Mouse (Mus musculus) right cerebral cortex, adult 18-20 months (tissue): Measurements from ENCODE around the gene Myb.
A peak's percentile ranks its signal among the peaks of the same experiment; 100 is the strongest.
"Not testable (repeated sequence)": the region's sequence is repeated elsewhere in the genome, so short reads cannot be mapped to it uniquely, and the experiment has no call there.

Source experiments
- DNase-seq: peaks from one replicate; pipeline ENCODE4 v3.0.0; 2022; ENCODE audit warnings: mixed read lengths

Gene Myb

DNA sequence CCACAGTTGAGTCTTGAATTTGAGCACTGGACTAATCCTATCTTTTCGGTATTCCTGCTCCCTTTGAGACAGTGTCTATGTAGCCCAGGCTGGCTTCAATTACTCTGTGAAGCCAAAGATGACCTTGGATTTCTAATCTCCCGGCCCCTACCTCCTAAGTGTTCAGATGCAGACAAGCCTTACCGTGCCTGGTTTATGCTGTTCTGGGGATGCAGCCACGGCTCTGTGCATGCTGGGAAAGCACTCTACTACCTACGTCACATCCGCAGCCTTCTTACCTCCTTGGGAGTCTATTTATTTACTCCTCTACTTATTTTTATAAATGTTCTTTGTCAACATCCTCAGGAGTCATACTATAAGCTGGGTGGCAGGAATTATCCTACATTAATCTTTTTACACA, 7.1 kb upstream of the Myb start:
- no peak for DNase-seq

DNA sequence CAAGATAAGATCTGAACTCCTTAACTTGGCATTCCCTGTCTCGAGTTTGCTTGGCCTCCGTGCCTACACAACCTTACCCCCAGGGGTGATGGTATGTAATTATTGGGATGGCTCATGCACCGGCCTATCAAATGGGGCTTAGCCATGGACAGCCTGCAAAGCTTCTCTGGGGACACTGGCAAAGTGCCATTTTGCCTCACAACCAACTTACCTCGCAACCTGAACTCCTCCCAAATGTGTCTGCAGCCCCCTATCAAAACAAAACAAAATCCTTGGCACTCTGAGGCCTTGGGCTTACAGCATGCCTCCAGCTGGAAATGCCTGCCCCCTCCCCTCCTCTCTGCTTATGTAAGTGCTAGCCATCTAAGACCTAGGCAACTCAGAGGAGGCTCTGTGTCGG, 6.4 kb upstream of the Myb start:
- no peak for DNase-seq

DNA sequence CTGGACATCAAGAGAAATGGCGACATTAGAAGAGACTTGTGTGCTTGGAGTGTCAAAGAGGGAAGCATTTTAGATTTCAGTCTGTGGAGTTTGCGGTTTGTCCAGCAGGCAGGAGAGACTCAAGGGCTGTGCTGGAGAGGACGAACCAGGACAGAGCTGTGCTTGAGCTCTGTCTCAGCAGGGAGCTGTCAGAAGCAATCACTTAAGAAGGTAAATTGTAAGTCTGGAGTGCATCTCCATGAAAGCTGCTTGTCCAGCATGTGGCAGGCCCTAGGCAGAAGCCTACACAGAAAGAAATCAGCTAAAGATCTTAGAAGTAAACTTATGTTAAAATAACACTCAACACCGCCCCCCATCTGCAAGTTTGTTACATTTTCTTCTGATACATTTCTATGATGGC, 4.6 kb upstream of the Myb start:
- DNase-seq, result no peak

DNA sequence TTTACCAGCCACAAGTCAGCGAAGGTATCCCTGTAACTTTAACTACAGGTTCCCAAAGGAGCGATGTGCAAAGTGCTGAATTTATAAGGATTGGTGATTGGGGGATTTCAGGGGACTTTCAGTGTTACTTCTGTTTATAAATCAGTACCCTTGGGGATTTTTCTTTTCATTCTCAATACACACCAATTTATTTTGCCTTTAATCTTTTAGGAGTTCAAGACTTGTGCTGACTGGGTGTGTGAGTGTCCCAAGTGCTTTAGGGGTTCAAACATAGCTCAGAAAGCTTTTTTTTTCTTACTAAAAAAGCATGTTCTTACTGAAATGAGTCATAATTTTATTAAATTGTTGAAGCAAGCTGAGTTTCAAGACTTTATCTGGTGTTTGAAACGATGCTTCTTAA, 1.3 kb upstream of the Myb start:
- no peak for DNase-seq

DNA sequence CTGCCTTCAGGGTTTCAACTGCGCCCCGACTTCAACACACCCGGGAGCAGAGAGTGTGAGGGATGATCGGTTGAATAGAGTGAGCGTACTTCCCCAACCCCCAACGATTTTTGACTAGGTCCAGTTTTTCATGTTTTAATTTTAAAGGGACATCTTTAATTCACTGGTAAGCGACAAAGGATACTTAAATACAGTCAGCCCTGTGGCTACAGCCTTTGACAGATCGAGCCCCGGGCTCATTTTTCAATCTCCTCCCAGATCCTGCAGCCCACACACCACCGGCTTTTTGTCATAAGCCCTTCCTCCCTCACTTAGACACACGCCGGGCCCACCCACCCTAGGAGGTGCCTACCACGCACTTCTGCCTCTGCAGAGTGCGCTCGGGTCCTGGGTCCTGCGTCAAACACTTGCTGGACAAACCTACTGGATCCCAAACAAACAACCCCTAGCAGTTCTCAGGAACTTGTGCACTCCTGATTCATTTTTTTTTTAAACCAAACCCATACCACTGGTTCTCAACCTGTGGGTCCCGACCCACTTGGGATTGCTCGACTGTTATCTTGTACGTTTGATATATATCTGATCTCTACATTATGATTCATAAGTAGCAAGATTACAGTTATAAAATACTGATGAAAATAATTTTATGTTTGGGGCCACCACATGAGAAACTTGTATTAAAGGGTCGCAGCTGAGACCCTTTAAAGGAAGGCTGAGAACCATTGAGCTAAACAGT, 743 bp upstream of the Myb start:
- no peak for DNase-seq

DNA sequence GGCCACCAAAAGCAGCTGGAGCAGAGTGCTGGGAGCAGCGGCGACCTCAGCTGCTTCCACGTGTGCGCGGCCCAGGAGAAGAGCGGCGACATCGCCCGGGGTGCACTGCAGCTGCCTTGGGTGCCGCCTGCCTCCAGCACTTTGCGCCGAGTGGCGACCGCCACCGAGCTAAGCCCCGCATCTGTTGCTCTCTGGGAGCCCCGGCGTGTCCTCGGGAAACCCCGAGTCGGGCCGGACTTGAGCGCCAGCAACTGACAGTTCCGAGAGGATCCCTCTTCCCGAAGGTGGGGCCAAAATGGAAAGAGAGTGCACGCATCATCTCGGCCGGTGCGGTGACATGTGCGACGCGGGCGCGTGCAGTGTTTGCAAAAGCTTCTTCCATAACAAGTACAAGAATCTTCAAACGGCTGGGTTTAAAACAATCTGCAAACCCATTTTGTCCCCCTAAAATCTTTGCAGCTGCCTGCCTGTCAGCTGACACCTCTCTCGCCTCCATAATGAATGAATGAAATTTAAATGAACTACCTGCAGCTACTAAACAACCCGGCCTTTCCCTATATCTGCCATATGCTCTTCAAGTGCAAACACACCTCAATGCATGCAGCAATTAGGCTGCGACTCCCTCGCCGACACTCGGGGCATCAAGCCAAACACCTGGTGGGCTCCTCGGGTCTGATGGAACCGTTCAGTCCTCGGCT, 938 bp downstream of the Myb start:
- peak; percentile 7 for DNase-seq

DNA sequence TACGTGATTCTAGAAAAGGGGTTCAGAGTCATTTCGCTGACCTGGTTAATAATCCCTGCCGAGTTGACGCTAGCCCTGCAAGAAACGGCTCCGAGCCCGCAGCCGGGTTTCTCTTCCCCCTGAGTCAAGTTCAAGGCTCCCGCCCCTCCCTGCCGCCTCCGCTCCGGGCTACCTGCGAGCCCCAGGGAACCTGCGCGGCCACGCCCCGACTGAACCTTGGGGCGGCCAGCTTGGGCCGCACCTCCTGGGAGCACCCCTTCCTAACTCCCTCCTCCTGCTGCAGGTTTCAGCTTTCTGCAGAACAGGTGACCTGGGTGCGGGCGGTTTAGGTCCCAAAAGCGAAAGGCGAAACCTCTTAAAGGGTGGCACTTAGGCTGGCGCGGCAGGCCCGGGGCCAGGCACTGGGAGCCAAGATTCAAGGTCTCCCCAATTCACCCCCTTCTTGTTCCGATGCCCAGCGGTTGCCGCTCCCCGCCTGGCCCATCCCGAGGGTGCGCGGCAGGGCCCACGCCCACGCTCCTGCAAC, 1.8 kb downstream of the Myb start:
- DNase-seq, result no peak

DNA sequence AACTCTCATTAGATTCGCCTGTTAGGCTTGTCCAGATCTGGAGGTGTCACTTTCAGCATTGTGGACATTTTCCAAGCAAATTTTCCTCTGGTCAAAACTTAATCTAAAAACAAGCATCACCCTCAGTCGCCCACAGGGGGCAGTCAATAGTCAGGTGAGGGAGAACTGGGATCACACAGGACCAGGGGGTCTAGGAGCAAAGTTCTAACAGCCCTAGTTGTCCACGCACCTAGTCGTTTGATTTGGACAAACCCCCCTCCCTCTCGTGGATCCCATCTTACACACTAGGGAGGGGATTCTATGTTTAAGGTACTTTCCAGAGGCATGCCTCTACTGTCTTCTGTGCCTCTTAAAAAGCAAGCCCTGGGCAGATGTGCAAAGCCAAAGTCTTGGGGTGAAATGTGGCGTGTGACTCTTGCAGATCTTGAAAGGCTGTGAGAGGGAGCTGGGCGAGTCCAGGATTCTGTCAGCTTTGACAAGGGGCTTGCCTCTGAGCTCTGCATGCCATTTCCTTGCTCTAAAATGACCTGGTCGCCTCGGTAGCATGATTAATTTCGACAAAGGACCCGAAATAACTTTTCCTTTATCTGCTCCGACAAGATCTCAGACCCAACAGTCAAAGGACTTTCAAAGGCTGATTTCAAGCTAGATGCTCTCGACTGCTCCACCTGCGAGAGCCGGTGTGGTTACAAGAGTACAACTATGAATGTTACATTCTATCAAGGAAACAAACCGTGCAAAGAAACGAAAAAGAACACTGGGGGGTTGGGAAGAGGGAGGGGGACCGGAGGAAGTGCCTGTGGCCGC, 2.5 kb downstream of the Myb start:
- peak; percentile 11 for DNase-seq

DNA sequence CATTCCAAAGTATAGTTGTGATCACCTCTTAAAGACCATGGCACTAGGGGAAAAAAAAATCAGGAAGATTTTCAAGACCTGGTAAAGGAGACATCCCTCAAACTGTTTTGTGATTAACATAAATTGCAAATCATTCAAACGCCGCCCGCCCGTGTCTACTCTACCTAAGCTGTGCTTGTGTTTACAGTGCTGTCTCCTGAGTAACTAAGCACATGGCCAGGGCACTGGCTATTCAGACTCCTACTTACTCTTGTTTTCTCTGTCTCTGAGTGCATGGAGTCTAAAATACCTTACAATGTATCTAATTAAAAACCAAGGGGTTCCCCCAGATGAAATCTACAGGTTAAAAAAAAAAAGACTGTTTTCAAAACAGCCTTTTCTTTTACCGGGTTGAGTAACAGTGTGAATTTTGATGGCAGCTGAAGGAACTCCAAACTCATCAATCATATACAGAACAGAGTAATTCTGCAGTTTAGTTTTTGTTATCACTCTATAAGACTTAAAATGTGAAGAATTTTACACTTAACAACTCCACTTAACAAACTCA, 3.8 kb downstream of the Myb start:
- no peak for DNase-seq

DNA sequence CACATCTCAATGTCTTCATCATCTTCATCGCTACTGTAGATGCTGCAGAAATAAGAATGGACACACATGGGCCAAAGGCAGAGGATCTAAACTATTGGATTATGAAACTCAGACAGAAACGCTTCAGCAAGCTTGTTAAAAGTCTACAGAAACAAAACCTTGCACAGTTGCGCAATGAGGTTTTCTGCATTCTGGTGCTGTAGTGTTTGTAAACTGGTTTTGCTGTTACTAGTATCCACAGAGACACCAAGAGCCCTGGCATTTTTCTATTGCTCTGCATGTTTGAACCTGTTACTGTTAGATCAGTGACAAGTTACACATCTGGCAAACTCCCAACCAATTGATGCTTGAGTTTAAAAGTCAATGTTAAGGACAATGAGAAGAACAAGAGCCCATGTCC, 4.4 kb downstream of the Myb start:
- DNase-seq, result no peak

DNA sequence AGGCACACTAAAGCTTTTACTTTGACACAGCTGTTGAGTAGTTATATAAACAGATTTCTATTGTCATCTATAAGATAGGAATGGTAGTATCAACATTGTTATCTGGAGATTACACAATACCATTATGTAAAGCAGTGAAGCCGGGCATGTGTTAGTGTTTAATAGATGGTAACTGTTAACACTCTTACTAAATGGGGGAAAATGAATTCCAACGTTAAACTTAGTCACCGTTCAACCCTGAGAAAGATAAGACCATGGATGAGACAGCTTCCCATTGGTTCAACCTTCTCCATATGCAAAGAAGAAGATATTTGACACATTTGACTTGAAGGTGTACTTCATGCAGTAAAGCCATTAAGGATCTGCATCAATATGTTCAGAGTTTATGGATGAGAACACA, 5.9 kb downstream of the Myb start:
- DNase-seq, result no peak

DNA sequence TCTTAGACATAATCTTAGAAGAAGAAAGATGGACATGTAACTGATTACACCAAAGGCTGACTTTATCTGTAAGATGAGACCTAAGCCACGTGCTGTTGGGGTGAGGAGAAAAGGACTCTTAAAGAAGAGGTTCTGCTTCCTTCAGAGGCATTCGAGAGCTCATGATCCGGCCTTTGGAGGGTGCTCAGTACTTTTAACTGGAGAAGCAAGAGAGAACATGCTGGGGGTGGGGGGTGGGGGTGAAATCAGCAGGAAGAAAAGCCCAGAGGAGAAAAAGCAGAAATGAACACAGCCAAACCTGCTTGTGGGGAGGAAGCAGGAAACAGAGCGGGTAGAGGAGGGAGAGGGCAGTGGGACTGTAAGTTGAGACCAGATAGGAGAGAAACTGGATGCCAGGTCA, 7.4 kb downstream of the Myb start:
- DNase-seq, result no peak

DNA sequence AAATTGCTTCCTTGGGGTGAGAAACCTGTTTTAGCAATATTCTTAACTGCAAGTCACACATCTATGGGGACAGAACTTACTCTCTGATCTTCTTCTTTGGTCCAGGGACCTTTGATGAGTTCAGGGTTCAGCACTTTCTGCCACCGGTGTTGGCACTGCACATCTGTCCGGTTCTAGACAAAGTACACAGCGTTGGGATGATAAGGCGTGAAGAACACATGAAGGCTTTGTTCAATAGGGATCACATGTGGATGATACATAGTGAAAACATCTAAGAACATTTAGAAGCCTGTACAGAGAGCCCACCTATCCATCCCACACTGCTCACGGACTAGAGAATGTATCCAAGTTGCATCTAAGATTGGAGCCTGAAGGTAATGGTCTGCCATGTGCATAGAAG, 8.0 kb downstream of the Myb start:
- DNase-seq, result no peak

DNA sequence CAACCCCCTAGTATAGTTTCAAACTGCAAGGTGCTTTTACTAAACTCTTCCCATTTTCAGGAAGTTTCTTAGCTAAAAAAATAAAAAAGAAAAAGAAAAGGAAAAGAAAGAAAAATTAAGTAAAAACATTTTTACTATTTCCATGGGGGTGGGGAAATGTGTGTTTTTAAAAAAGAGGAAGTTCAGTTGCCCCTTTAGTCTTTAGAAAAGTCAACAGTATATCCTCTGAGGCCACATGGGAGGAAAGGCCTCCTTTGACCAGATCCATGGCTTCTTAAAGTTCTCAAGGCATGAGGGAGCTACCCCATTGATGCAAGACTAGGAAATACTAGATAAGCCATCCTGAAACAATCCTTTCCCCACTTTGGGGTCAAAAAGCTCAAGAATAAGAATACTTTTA, 9.5 kb downstream of the Myb start:
- no peak for DNase-seq

DNA sequence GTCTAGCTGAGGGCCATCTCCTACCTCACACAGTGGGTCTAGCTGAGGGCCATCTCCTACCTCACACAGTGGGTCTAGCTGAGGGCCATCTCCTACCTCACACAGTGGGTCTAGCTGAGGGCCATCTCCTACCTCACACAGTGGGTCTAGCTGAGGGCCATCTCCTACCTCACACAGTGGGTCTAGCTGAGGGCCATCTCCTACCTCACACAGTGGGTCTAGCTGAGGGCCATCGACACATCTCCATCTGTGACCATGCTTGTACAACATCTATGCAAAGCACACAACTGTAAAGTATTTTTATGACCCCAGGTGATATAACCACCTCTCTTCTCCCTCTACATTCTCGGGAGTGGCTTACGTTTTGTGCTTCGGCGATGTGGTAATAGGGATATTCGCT, 10.8 kb downstream of the Myb start:
- not testable (repeated sequence) for DNase-seq

DNA sequence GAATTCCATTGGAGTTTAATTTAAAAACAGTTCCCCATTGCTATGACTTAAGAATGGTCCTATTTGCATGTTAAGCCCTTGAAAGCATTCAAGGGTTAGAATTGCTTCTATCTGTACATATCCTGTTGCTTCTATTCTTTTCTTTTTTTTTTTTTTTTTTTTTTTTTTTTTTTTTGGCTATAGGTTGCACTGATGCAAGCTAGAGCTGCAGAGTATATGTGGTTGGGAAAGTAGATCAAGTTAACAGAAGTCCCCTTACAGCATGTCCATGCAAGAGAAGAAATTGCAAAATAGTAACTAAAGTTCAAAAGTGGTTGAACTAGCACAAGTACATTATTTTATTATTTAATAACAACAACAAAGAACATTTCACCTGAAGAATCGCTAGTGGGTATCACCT, 14.1 kb downstream of the Myb start:
- DNase-seq, result no peak

DNA sequence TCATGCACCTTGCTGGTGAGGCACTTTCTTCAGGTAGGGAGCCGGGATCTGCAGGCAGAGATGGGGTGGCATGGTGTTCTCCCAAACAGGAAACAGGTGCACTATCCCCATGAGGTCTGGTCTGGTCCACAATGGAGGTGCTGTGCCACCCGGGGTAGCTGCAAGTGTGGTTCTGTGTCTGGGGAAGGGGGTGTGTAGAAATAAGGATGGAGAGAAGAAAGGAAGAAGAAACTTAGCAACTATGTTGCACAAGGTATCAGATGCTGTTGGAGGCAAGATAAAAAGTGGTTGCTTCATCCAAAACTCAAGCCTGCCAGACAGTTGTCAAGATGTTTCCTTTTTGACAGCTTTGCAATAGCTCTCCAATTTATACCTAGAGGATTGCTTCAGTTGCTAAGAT, 14.5 kb downstream of the Myb start:
- no peak for DNase-seq

DNA sequence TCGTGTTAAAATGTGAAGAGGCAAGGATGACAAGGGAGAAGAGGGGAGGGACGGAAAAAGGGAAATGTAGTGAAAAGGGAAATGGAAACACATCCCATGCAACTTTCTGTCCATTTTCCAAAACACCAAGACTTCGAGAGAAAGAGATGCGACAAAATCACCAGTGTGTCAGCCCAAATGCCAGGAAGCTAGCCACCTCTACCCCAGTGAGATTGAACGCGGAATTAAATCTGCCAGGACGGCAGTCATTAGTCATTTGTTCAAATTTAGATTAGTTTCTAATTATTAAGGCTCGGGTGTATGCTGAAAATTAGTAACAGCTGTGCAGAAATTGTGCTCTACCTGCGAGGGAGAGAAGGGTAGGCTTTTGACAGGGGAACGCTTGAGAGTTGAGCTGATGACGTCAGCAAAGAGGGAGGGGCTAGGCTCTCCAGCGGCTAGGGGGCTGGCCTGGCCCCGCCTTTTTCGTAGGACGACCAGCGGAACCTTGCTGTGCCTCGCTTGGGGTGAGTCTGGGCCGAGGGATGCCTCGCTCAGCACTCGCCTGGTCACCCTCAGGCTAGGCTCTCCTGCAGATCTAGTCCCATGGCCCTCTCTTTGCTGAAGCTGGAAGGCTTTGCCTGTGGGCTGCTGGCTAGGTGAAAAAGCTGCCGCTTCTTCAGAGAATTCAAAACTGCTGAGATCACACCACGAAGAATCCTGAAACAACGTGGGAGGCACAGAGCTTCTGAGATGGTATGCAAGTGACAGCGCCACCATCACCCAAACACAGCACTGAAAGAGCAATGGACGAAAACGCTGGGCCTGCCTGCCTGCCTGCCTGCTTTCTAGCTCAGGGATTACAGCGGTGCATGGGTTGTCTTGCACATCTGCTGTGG, 15.9 kb downstream of the Myb start:
- DNase-seq, result peak; percentile 85

DNA sequence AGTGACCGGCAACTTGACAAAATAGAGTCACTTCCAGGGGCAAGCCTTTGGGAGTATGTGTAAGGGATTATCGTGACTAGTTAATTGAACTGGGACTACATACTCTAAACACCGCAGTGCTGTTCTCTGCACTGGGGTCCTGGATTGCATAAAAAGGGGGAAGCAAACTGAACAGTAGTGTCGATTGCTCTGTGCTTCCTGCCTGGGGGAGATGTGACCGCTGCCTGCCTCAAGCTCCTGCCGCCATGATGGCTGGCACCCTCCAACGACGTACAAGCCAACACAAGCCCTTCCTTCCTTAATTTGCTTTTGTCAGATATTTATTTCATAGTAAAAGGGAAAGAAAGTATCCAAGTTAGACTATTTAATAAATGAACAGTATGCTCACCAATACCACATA, 25.5 kb downstream of the Myb start:
- no peak for DNase-seq

DNA sequence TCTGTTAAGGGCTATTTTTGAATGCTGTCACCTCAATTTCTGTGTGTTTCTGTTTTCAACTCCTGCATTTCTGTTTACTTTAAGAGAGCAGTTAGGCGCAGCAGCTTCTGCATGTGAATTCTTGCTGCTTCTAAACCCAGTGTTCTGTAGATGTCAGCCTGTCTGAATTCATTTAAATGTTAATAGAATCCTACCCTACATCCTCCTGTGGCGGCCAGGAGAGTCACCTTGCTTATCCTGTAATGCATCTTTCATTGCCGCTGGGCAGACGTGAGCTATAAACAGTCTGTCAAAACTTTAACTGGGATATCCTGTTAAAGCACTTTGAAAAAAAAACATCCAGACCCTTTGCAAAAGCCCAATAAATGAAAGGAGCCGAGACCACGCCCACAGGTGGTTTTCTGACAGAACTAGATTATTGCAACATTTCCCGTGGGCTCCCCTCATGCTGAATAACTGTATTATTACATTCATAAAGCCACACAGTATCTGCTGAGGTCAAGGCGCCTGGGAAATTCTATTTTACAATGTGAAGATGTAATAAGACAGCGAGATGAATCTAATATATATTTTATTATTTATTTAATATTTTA, 29.8 kb downstream of the Myb start:
- no peak for DNase-seq

DNA sequence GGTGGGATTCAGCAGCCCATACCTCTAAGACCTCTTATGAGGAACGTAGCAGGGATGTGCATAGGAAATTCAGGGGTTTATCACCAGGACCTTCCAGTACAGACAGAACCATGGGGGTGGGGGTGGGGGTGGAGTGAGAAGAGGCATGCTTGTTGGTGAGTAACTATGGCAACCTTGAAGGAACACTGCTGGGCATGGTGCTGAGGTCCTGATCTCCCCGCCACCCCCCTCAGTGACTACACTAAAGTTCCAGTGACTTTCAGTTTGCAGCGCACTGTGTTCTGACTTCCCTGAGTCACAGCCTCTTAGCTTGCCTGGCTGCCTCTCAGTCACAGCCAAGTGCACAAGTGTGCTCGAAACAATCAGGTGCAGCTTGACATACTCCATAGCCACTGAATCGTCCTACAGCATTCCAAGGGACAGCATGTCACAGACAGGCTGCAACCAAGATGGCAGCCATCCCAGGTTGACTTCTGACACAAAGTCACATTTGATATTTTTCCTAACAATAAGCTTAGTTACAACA, 32.6 kb downstream of the Myb start:
- DNase-seq, result no peak

DNA sequence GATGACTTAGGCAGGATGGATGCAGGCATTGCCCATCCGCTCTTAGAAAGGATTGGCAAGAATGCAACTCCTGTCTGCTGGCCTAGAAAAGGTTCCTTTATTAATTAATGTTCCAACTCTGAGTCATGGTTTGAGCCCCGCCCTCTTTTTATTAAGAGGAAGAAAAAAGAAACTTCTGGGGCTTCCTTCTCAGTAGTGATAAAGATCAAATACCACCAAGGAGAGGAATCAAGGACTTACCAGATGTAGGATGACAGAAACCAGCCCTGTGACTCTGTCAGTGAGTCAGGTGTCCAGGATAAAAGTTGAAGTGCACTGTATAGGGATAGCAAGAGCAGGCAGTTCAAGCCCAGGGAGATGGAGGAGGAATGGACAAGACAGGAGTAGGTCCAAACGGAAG, 42.4 kb downstream of the Myb start:
- DNase-seq, result no peak
